Mouse (Mus musculus): ENCODE results near the gene Hes1. TPM values are rescaled to one million over a fixed set of nuclear protein-coding genes. Genes with fewer than 3 reads are reported as not detected.

Hes1 gene
- polyA plus RNA-seq (2014; fragmentation: Nextera tagmentation; extraction: Ambion mirVana): 28.8 and 32.9 TPM in 2 replicates

- H3K36me3 ChIP-seq (ENCODE audit: control insufficient read depth, insufficient read depth, low read length): no peaks in the 10 kb centered on the region
- no peaks in the 10 kb centered on the region for H3K9me3 ChIP-seq (ENCODE audit: control insufficient read depth, low read length)
- peak; percentile 86 for ATAC-seq (ENCODE audit: low FRiP score)
- peak within 1 kb of the TSS; percentile 70 for H3K9ac ChIP-seq (ENCODE audit: low read depth, low read length)
- H3K27me3 ChIP-seq (ENCODE audit: control insufficient read depth, insufficient read depth, low read length): peaks cover 41% of the 10 kb centered on the region
- WGBS: under 1% methylated on average over 45 of the region's 57 CpGs
- peaks cover 3% of the 10 kb centered on the region; the same call in 1 of the 2 replicates for H3K4me1 ChIP-seq (replicated peaks; ENCODE audit: control insufficient read depth, insufficient read depth, low read length)
- peak; percentile 93 for DNase-seq (ENCODE audit: low spot score)
- peak within 1 kb of the TSS; percentile 58 for H3K4me3 ChIP-seq (ENCODE audit: low read depth, low read length)
- H3K4me2 ChIP-seq (replicated peaks; ENCODE audit: low read depth, low read length): peak within 1 kb of the TSS; percentile 96
- peak within 1 kb of the TSS; percentile 90 for H3K27ac ChIP-seq (ENCODE audit: low read depth, low read length)
Observed at GRCm38 (mm10) chr16:30063984-30064453, at the start of gene Hes1. Gene Hes1, plus strand, starts transcription at chr16:30064384.

DNA sequence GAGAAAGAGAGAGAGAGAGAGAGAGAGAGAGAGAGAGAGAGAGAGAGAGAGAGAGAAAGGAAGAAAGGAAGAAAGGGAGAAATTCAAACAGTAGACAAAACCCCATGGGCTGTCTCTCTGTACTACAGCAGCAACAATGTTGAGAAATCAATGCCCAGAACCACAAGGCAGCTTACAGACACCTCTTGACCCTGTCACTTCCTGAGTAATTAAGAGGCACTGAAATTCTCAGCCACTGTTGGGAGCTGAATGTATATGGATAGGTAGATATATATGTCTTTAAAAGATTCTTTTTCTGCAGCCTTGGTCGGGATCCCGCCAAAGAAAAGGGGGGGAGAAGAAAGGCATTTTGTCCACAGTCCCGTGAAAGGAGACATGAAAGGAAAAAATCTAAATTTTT, 48.1 kb upstream of the Hes1 start:
- H3K36me3 ChIP-seq (ENCODE audit: control insufficient read depth, insufficient read depth, low read length): no peaks in the 10 kb centered on the region
- no peak overlapping the region for H3K9ac ChIP-seq (ENCODE audit: low read depth, low read length)
- H3K4me2 ChIP-seq (replicated peaks; ENCODE audit: low read depth, low read length): no peak overlapping the region
- H3K9me3 ChIP-seq (ENCODE audit: control insufficient read depth, low read length): no peaks in the 10 kb centered on the region
- H3K4me1 ChIP-seq (replicated peaks; ENCODE audit: control insufficient read depth, insufficient read depth, low read length): peaks cover 8% of the 10 kb centered on the region
- WGBS: 50% methylated on average over 3 of the region's 3 CpGs
- no peak for ATAC-seq (ENCODE audit: low FRiP score)
- no peak overlapping the region for H3K27ac ChIP-seq (ENCODE audit: low read depth, low read length)
- DNase-seq (ENCODE audit: low spot score): no peak
- H3K4me3 ChIP-seq (ENCODE audit: low read depth, low read length): no peak overlapping the region
- peaks cover 16% of the 10 kb centered on the region for H3K27me3 ChIP-seq (ENCODE audit: control insufficient read depth, insufficient read depth, low read length)

DNA sequence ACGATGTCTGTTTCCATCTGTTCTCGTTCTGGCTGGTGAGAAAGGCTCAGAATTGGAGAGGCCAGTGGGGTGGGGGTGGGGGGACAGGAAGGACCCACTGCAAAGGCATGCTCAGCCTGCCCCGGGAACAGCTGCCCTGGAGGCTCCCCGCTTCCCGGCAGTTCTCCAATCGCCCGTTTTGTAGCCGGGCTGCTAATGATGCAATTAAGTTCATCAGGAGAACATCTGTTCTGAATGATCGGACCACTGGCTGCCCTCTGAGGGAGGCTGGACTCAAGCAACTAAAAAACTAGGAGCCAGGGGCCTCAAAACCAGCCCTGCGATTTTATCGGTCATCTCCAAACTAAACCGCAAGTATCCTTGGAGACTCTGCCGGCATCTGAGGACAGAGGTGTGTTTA, 44.1 kb upstream of the Hes1 start:
- H3K4me2 ChIP-seq (replicated peaks; ENCODE audit: low read depth, low read length): 0 out of 2 replicates have a peak overlapping the region, but pooled peaks have one; percentile 23
- H3K27me3 ChIP-seq (ENCODE audit: control insufficient read depth, insufficient read depth, low read length): peaks cover 16% of the 10 kb centered on the region
- WGBS: 15% methylated on average over 13 of the region's 13 CpGs
- no peak overlapping the region for H3K9ac ChIP-seq (ENCODE audit: low read depth, low read length)
- peaks cover 8% of the 10 kb centered on the region for H3K4me1 ChIP-seq (replicated peaks; ENCODE audit: control insufficient read depth, insufficient read depth, low read length)
- H3K4me3 ChIP-seq (ENCODE audit: low read depth, low read length): no peak overlapping the region
- no peak overlapping the region for H3K27ac ChIP-seq (ENCODE audit: low read depth, low read length)
- ATAC-seq (ENCODE audit: low FRiP score) (0 out of 2 replicates have a peak, but pooled peaks have one; percentile 17), DNase-seq (ENCODE audit: low spot score) (peak; percentile 34)
- H3K36me3 ChIP-seq (ENCODE audit: control insufficient read depth, insufficient read depth, low read length): no peaks in the 10 kb centered on the region
- H3K9me3 ChIP-seq (ENCODE audit: control insufficient read depth, low read length): no peaks in the 10 kb centered on the region

GRCm38 (mm10) chr16:30022352-30022751, 41.8 kb upstream of the Hes1 start:
- 56% methylated on average over 6 of the region's 6 CpGs for WGBS
- Histone ChIP-seq H3K4me2 (replicated peaks; ENCODE audit: low read depth, low read length) (no peak overlapping the region), H3K9ac (ENCODE audit: low read depth, low read length) (no peak overlapping the region), H3K36me3 (ENCODE audit: control insufficient read depth, insufficient read depth, low read length) (no peaks in the 10 kb centered on the region), H3K4me3 (ENCODE audit: low read depth, low read length) (no peak overlapping the region), H3K27me3 (ENCODE audit: control insufficient read depth, insufficient read depth, low read length) (peaks cover 16% of the 10 kb centered on the region), H3K27ac (ENCODE audit: low read depth, low read length) (no peak overlapping the region), H3K4me1 (replicated peaks; ENCODE audit: control insufficient read depth, insufficient read depth, low read length) (peaks cover 4% of the 10 kb centered on the region), H3K9me3 (ENCODE audit: control insufficient read depth, low read length) (no peaks in the 10 kb centered on the region)
- DNase-seq (ENCODE audit: low spot score) (no peak), ATAC-seq (ENCODE audit: low FRiP score) (no peak)

- no peak for DNase-seq (ENCODE audit: low spot score)
- Histone ChIP-seq H3K9me3 (ENCODE audit: control insufficient read depth, low read length) (no peaks in the 10 kb centered on the region), H3K4me3 (ENCODE audit: low read depth, low read length) (no peak overlapping the region), H3K27ac (ENCODE audit: low read depth, low read length) (no peak overlapping the region), H3K4me1 (replicated peaks; ENCODE audit: control insufficient read depth, insufficient read depth, low read length) (peaks cover 4% of the 10 kb centered on the region), H3K4me2 (replicated peaks; ENCODE audit: low read depth, low read length) (no peak overlapping the region), H3K36me3 (ENCODE audit: control insufficient read depth, insufficient read depth, low read length) (no peaks in the 10 kb centered on the region), H3K9ac (ENCODE audit: low read depth, low read length) (no peak overlapping the region), H3K27me3 (ENCODE audit: control insufficient read depth, insufficient read depth, low read length) (peaks cover 13% of the 10 kb centered on the region)
- ATAC-seq (ENCODE audit: low FRiP score): no peak
- WGBS: 62% methylated on average over 16 of the region's 16 CpGs
Observed at GRCm38 (mm10) chr16:30022890-30023797, 41.0 kb upstream of the Hes1 start.

DNA sequence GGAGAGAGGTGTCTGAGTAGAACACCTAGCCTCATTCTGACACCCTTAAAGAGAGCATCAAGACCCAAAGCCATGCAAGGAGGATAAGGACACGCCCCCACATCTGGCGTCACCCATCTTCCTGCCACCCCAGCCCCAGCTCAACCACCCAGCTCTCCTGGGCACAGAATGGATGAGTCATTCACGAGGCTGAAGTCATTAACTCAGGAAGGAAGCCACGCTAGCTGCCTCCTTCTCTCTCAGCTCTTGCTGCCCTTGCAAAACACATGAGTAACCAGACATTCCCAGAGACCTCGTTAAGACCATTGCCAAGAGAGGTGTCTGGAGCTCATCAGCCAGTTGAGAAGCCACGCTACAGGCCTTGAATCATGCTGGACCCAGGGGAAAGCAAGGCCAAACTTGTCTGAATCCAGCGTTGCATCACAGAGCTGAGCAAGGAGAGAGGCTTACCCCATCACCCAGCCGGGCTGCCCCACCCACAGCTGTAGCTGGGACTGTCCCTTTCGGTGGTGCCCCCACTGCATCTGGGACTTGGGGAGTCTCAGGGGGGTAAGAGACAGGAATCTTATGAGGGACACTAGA, 39.4 kb upstream of the Hes1 start:
- 82% methylated on average over 9 of the region's 9 CpGs for WGBS
- Histone ChIP-seq H3K27ac (ENCODE audit: low read depth, low read length) (no peak overlapping the region), H3K4me3 (ENCODE audit: low read depth, low read length) (no peak overlapping the region), H3K4me1 (replicated peaks; ENCODE audit: control insufficient read depth, insufficient read depth, low read length) (peaks cover 6% of the 10 kb centered on the region), H3K9ac (ENCODE audit: low read depth, low read length) (no peak overlapping the region), H3K27me3 (ENCODE audit: control insufficient read depth, insufficient read depth, low read length) (peaks cover 8% of the 10 kb centered on the region; the same call in 1 of the 2 replicates), H3K9me3 (ENCODE audit: control insufficient read depth, low read length) (no peaks in the 10 kb centered on the region), H3K4me2 (replicated peaks; ENCODE audit: low read depth, low read length) (no peak overlapping the region), H3K36me3 (ENCODE audit: control insufficient read depth, insufficient read depth, low read length) (no peaks in the 10 kb centered on the region)
- ATAC-seq (ENCODE audit: low FRiP score) (no peak), DNase-seq (ENCODE audit: low spot score) (no peak)

DNA sequence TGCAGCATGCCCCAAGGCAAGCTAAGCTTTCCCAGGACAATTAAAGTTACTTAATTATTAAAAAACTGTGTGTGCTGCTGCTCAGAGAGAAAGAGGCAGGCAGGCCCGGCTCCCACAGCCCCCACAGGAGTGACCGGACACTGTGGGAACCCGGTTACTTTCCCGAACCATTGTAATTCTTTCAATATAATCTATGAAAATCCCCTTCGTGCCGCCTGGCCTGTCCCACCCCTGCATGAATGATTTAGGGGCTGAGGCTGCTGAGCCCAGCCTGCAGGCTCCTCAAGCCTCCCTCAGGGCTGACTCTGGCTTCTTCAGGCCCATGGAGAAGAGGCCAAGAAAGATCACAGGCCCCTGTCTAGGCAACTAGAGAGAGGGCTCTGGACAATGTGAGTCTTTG, 36.0 kb upstream of the Hes1 start:
- DNase-seq (ENCODE audit: low spot score) (no peak), ATAC-seq (ENCODE audit: low FRiP score) (no peak)
- H3K9me3 ChIP-seq (ENCODE audit: control insufficient read depth, low read length): no peaks in the 10 kb centered on the region
- no peak overlapping the region for H3K4me3 ChIP-seq (ENCODE audit: low read depth, low read length)
- H3K4me2 ChIP-seq (replicated peaks; ENCODE audit: low read depth, low read length): no peak overlapping the region
- no peak overlapping the region for H3K9ac ChIP-seq (ENCODE audit: low read depth, low read length)
- H3K27me3 ChIP-seq (ENCODE audit: control insufficient read depth, insufficient read depth, low read length): no peaks in the 10 kb centered on the region; the same call in 1 of the 2 replicates
- 53% methylated on average over 6 of the region's 6 CpGs for WGBS
- H3K4me1 ChIP-seq (replicated peaks; ENCODE audit: control insufficient read depth, insufficient read depth, low read length): peaks cover 2% of the 10 kb centered on the region
- no peak overlapping the region for H3K27ac ChIP-seq (ENCODE audit: low read depth, low read length)
- H3K36me3 ChIP-seq (ENCODE audit: control insufficient read depth, insufficient read depth, low read length): no peaks in the 10 kb centered on the region

DNA sequence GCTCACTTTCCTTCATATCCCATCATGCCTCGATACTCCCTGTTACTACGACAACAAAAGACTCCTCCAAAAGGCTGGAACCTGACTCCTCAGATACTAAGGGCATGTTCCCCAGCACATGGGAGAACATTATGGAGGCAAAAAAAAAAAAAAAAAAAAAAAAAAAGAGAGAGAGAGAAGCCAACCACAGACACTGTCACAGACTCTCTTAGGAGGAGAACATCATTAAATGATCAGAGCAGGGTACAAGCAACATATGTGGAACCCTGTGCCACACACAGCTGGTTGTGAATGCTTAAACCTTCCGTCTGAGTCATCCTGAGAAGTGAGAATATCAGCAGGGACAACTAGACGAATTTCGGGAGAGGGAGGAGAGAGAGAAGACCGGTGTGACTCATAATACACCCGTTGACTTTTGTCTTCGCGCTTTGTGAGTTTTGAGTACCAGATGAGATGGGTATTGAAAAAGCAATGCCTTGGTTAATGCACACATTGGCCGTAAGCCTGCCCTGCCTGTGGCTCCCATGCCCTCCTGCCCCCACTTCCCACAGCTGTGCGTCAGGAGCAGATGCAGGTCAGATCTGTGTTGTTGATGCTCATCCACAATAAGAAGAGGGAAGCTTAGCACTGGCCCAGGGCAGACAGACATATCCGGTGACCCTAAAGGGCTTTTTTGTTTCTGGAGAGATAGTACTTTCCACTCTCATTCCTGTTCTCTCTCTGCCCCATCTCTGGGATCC, 34.8 kb upstream of the Hes1 start:
- Histone ChIP-seq H3K36me3 (ENCODE audit: control insufficient read depth, insufficient read depth, low read length) (no peaks in the 10 kb centered on the region), H3K27ac (ENCODE audit: low read depth, low read length) (no peak overlapping the region), H3K9ac (ENCODE audit: low read depth, low read length) (no peak overlapping the region), H3K4me3 (ENCODE audit: low read depth, low read length) (no peak overlapping the region), H3K9me3 (ENCODE audit: control insufficient read depth, low read length) (no peaks in the 10 kb centered on the region), H3K27me3 (ENCODE audit: control insufficient read depth, insufficient read depth, low read length) (peaks cover 3% of the 10 kb centered on the region; the same call in 1 of the 2 replicates), H3K4me1 (replicated peaks; ENCODE audit: control insufficient read depth, insufficient read depth, low read length) (peaks cover 2% of the 10 kb centered on the region), H3K4me2 (replicated peaks; ENCODE audit: low read depth, low read length) (no peak overlapping the region)
- no peak for DNase-seq (ENCODE audit: low spot score)
- 60% methylated on average over 12 of the region's 12 CpGs for WGBS
- no peak for ATAC-seq (ENCODE audit: low FRiP score)
